Mouse (Mus musculus): ENCODE data around the gene Cygb. TPM values are rescaled to one million over a fixed set of nuclear protein-coding genes. Genes with fewer than 3 reads are reported as not detected.

Gene Cygb
- polyA plus RNA-seq, 1 experiment from 2014 or later, result 2.0 TPM

GRCm38 (mm10) chr11:116619561-116619960 lies 34.6 kb downstream of the Cygb start:
- no peaks in the 10 kb centered on the region for H3K9me3 ChIP-seq (ENCODE audit: control insufficient read depth, low read length)
- WGBS, result 65% methylated on average over 8 of the region's 8 CpGs
- 0 out of 2 replicates have a peak overlapping the region, but pooled peaks have one; percentile 3 for H3K9ac ChIP-seq (ENCODE audit: low read depth, low read length)
- peaks cover 90% of the 10 kb centered on the region for H3K4me1 ChIP-seq (replicated peaks; ENCODE audit: control insufficient read depth, insufficient read depth, low read length)
- ATAC-seq (replicated peaks; ENCODE audit: low FRiP score) (no peak), DNase-seq (ENCODE audit: low spot score) (no peak)
- H3K27ac ChIP-seq (ENCODE audit: low read depth, low read length), result peak overlapping the region; percentile 93
- no peaks in the 10 kb centered on the region for H3K27me3 ChIP-seq (replicated peaks; ENCODE audit: control insufficient read depth, insufficient read depth, low read length)
- H3K4me3 ChIP-seq (ENCODE audit: low read depth, low read length), result no peak overlapping the region
- H3K4me2 ChIP-seq, result peak overlapping the region; percentile 89
- H3K36me3 ChIP-seq (ENCODE audit: control insufficient read depth, insufficient read depth, low read length), result no peaks in the 10 kb centered on the region

DNA sequence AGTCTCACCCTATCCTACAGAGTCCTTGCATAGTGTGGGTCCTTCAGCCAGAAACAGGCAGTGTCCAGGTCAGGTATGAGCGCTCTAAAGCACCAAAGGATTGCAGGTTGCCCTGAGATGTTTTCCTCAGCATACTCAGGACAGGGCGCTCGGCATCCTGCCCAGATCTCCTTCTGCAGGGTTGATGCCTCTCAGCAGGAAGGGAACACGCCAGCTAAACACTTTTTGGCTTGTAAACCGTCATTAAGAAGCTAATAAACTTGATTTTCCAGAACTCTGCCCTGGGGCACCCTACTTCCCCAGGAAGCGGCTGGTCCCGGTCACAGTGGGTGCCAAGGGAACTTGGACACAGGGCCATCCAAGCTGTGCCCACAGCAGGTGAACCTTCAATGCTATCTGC lies 35.0 kb downstream of the Cygb start:
- no peaks in the 10 kb centered on the region for H3K9me3 ChIP-seq (ENCODE audit: control insufficient read depth, low read length)
- peak overlapping the region; percentile 93; the same call in 1 of the 2 replicates for H3K27ac ChIP-seq (ENCODE audit: low read depth, low read length)
- H3K4me2 ChIP-seq, result peak overlapping the region; percentile 89; the same call in 1 of the 2 replicates
- WGBS, result 85% methylated on average over 7 of the region's 7 CpGs
- no peak overlapping the region for H3K4me3 ChIP-seq (ENCODE audit: low read depth, low read length)
- H3K4me1 ChIP-seq (replicated peaks; ENCODE audit: control insufficient read depth, insufficient read depth, low read length), result peaks cover 90% of the 10 kb centered on the region
- H3K9ac ChIP-seq (ENCODE audit: low read depth, low read length), result 0 out of 2 replicates have a peak overlapping the region, but pooled peaks have one; percentile 3
- ATAC-seq (replicated peaks; ENCODE audit: low FRiP score), result no peak
- H3K36me3 ChIP-seq (ENCODE audit: control insufficient read depth, insufficient read depth, low read length), result no peaks in the 10 kb centered on the region
- H3K27me3 ChIP-seq (replicated peaks; ENCODE audit: control insufficient read depth, insufficient read depth, low read length), result no peaks in the 10 kb centered on the region
- no peak for DNase-seq (ENCODE audit: low spot score)

DNA sequence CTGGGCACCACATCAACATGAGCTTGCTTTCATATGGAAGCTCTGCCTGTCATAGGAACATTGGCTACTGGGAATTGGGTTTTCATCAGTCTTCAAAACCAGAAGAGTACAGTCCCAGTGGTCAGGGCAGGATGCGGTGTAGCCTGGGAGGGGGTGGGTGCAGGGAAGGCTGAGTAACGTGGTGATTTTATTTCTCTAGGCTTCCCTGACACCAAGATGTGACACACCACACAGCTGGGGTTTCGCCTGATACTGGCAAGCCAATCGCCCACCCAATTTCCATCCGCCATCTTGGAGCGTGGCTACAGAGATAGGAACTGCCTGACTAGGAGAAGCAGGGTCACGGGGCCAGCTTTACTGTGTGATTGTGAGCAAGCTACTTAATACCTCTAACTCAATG lies 35.4 kb downstream of the Cygb start:
- ATAC-seq (replicated peaks; ENCODE audit: low FRiP score), result no peak

DNA sequence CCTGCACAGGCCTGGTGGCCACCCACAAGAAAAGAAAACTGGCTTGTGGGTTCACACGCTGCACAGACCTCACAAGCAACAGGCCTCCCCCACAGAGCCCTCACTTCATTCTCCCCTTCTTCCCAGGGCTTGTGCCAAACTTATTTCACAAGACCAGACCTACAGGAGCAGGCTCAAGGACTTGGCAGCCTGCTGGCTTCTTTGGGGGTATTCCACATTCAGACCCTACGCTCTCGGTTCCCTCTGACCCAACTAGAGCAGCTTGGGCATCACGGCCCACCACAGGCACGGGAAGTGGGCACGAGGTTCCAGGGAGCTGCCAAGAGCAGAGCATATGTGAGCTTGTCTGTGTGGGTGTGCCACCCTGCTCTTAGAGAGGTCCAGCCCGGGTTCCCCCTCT lies 36.5 kb downstream of the Cygb start:
- Histone ChIP-seq H3K4me2 (peak overlapping the region; percentile 5; the same call in 1 of the 2 replicates), H3K9me3 (ENCODE audit: control insufficient read depth, low read length) (no peaks in the 10 kb centered on the region), H3K36me3 (ENCODE audit: control insufficient read depth, insufficient read depth, low read length) (no peaks in the 10 kb centered on the region), H3K27me3 (replicated peaks; ENCODE audit: control insufficient read depth, insufficient read depth, low read length) (no peaks in the 10 kb centered on the region), H3K9ac (ENCODE audit: low read depth, low read length) (no peak overlapping the region; the same call in 1 of the 2 replicates), H3K27ac (ENCODE audit: low read depth, low read length) (peak overlapping the region; percentile 25; the same call in 1 of the 2 replicates), H3K4me1 (replicated peaks; ENCODE audit: control insufficient read depth, insufficient read depth, low read length) (peaks cover 88% of the 10 kb centered on the region), H3K4me3 (ENCODE audit: low read depth, low read length) (no peak overlapping the region)
- no peak for ATAC-seq (replicated peaks; ENCODE audit: low FRiP score)
- WGBS, result 83% methylated on average over 7 of the region's 7 CpGs
- no peak for DNase-seq (ENCODE audit: low spot score)

More for the DNA sequence above, 35.4 kb downstream of the Cygb start:
- Histone ChIP-seq H3K4me2 (peak overlapping the region; percentile 89; the same call in 1 of the 2 replicates), H3K9ac (ENCODE audit: low read depth, low read length) (no peak overlapping the region), H3K36me3 (ENCODE audit: control insufficient read depth, insufficient read depth, low read length) (no peaks in the 10 kb centered on the region), H3K9me3 (ENCODE audit: control insufficient read depth, low read length) (no peaks in the 10 kb centered on the region), H3K4me1 (replicated peaks; ENCODE audit: control insufficient read depth, insufficient read depth, low read length) (peaks cover 90% of the 10 kb centered on the region), H3K4me3 (ENCODE audit: low read depth, low read length) (no peak overlapping the region), H3K27me3 (replicated peaks; ENCODE audit: control insufficient read depth, insufficient read depth, low read length) (no peaks in the 10 kb centered on the region), H3K27ac (ENCODE audit: low read depth, low read length) (0 out of 2 replicates have a peak overlapping the region, but pooled peaks have one; percentile 42)
- WGBS, result 70% methylated on average over 7 of the region's 7 CpGs
- no peak for DNase-seq (ENCODE audit: low spot score)

- H3K4me2 ChIP-seq, result peak overlapping the region; percentile 63
- 52% methylated on average over 10 of the region's 10 CpGs for WGBS
- no peaks in the 10 kb centered on the region for H3K27me3 ChIP-seq (replicated peaks; ENCODE audit: control insufficient read depth, insufficient read depth, low read length)
- H3K9ac ChIP-seq (ENCODE audit: low read depth, low read length), result peak overlapping the region; percentile 23; the same call in 1 of the 2 replicates
- H3K36me3 ChIP-seq (ENCODE audit: control insufficient read depth, insufficient read depth, low read length), result no peaks in the 10 kb centered on the region
- H3K9me3 ChIP-seq (ENCODE audit: control insufficient read depth, low read length), result no peaks in the 10 kb centered on the region
- ATAC-seq (replicated peaks; ENCODE audit: low FRiP score) (no peak), DNase-seq (ENCODE audit: low spot score) (no peak)
- no peak overlapping the region for H3K4me3 ChIP-seq (ENCODE audit: low read depth, low read length)
- H3K27ac ChIP-seq (ENCODE audit: low read depth, low read length), result peak overlapping the region; percentile 73
- H3K4me1 ChIP-seq (replicated peaks; ENCODE audit: control insufficient read depth, insufficient read depth, low read length), result peaks cover 79% of the 10 kb centered on the region
Observed at GRCm38 (mm10) chr11:116616438-116617118, 37.5 kb downstream of the Cygb start.

DNA sequence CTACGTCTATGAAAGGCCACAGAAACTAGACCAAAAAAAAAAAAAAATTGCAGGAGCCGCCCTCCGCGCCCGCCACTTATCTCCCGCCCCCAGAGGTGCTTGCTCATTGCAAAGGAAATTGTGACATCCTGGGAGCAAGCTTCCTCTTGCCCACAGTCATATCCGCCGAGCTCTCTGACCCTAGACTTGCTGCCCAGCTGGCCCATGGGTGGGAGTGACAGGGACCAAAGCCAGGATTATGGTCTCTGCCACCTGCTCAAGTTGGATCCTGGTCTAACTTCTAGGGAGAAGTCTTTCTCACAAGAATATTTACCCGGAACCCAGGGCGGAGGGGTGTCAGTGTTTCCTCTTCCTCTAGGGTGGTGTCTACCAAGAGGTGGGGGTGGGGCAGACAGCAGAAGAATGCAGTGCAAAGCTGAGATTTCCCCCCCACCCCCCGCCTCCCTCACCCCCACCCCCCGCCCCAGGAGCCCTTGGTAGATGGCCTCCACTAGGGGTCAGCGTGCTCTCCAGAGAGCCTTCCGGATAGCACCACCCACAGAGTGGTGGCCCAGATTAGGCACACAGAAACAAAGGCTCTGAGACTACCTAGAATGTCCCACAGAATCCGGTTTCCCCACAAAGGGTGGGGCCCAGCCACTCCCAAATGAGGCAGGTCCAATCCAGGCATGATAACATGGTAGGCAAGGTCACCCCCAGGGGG lies 38.2 kb downstream of the Cygb start:
- peak; percentile 77 for DNase-seq (ENCODE audit: low spot score)
- Histone ChIP-seq H3K4me2 (peak overlapping the region; percentile 63), H3K27me3 (replicated peaks; ENCODE audit: control insufficient read depth, insufficient read depth, low read length) (no peaks in the 10 kb centered on the region), H3K36me3 (ENCODE audit: control insufficient read depth, insufficient read depth, low read length) (no peaks in the 10 kb centered on the region), H3K9me3 (ENCODE audit: control insufficient read depth, low read length) (no peaks in the 10 kb centered on the region), H3K27ac (ENCODE audit: low read depth, low read length) (peak overlapping the region; percentile 73), H3K4me1 (replicated peaks; ENCODE audit: control insufficient read depth, insufficient read depth, low read length) (peaks cover 72% of the 10 kb centered on the region), H3K4me3 (ENCODE audit: low read depth, low read length) (peak overlapping the region; percentile 7; the same call in 1 of the 2 replicates), H3K9ac (ENCODE audit: low read depth, low read length) (no peak overlapping the region)
- peak; percentile 69 for ATAC-seq (replicated peaks; ENCODE audit: low FRiP score)
- whole genome bisulfite sequencing, result 20% methylated on average over 15 of the region's 15 CpGs

DNA sequence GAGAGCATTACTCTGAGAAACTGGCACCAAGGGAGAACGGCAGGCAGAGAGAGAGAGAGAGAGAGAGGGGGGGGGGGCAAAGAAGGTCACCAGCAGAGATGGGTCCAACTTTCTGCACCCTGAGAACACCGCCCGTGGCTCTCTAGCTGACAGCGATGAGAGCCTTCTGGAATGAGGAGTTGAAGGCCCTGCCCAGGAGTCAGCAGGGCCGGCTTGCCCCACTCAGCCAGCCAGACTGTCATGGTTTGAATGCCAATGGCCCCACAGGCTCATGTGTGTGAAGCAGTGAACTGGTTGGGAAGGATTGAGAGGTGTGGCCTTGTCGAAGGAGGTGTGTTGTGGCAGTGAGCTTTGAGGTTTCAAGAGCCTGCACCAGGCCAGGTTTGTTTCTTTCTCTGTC lies 40.9 kb downstream of the Cygb start:
- H3K4me1 ChIP-seq (replicated peaks; ENCODE audit: control insufficient read depth, insufficient read depth, low read length), result peaks cover 60% of the 10 kb centered on the region
- no peak for DNase-seq (ENCODE audit: low spot score)
- no peak overlapping the region for H3K9ac ChIP-seq (ENCODE audit: low read depth, low read length)
- no peaks in the 10 kb centered on the region for H3K36me3 ChIP-seq (ENCODE audit: control insufficient read depth, insufficient read depth, low read length)
- no peaks in the 10 kb centered on the region for H3K9me3 ChIP-seq (ENCODE audit: control insufficient read depth, low read length)
- no peak overlapping the region for H3K4me2 ChIP-seq
- no peak for ATAC-seq (replicated peaks; ENCODE audit: low FRiP score)
- H3K27me3 ChIP-seq (replicated peaks; ENCODE audit: control insufficient read depth, insufficient read depth, low read length), result no peaks in the 10 kb centered on the region
- H3K4me3 ChIP-seq (ENCODE audit: low read depth, low read length), result no peak overlapping the region
- no peak overlapping the region for H3K27ac ChIP-seq (ENCODE audit: low read depth, low read length)
- WGBS, result 91% methylated on average over 6 of the region's 6 CpGs

GRCm38 (mm10) chr11:116612554-116612953 lies 41.6 kb downstream of the Cygb start:
- Histone ChIP-seq H3K4me1 (replicated peaks; ENCODE audit: control insufficient read depth, insufficient read depth, low read length) (peaks cover 55% of the 10 kb centered on the region), H3K9me3 (ENCODE audit: control insufficient read depth, low read length) (no peaks in the 10 kb centered on the region), H3K4me3 (ENCODE audit: low read depth, low read length) (no peak overlapping the region), H3K9ac (ENCODE audit: low read depth, low read length) (no peak overlapping the region), H3K27me3 (replicated peaks; ENCODE audit: control insufficient read depth, insufficient read depth, low read length) (no peaks in the 10 kb centered on the region), H3K4me2 (no peak overlapping the region), H3K36me3 (ENCODE audit: control insufficient read depth, insufficient read depth, low read length) (no peaks in the 10 kb centered on the region), H3K27ac (ENCODE audit: low read depth, low read length) (no peak overlapping the region)
- 91% methylated on average over 1 of the region's 1 CpGs for WGBS
- DNase-seq (ENCODE audit: low spot score), result no peak
- ATAC-seq (replicated peaks; ENCODE audit: low FRiP score), result 0 out of 2 replicates have a peak, but pooled peaks have one; percentile 21

Data from liver, embryonic 11.5 days (tissue).